In genomic region chr10:123264461-123265191, GRCm38 (mm10) we compare ENCODE assay signal across 8 mouse cellular contexts. TPM values are rescaled to one million over a fixed set of nuclear protein-coding genes. Genes with fewer than 3 reads are reported as not detected.
DNase-seq lines count a peak whose midpoint lies in the region; ATAC-seq lines count a peak whose summit lies in the region.

No protein-coding gene starts in this region.

- H3K4me2 ChIP-seq in heart, embryonic 13.5 days: peak overlapping the region; percentile 99
- H3K4me2 ChIP-seq in liver, embryonic 15.5 days: peak overlapping the region; percentile 63

- H3K27ac ChIP-seq in heart, embryonic 13.5 days (replicated peaks): no peak overlapping the region
- H3K27ac ChIP-seq in liver, embryonic 15.5 days (replicated peaks): no peak overlapping the region

- peak overlapping the region; percentile 72 for H3K9ac ChIP-seq in heart, embryonic 13.5 days
- no peak overlapping the region for H3K9ac ChIP-seq in liver, embryonic 15.5 days

- peaks cover 27% of the 10 kb centered on the region for H3K4me1 ChIP-seq in heart, embryonic 13.5 days
- H3K4me1 ChIP-seq in liver, embryonic 15.5 days (replicated peaks): 0 out of 2 replicates have a peak, but pooled peaks cover 5% of the 10 kb centered on the region

- WGBS in heart, embryonic 13.5 days: under 1% methylated on average over 84 of the region's 84 CpGs
- WGBS in liver, embryonic 15.5 days (ENCODE audit: insufficient replicate concordance): 2% methylated on average over 84 of the region's 84 CpGs

- peak; percentile 52 for DNase-seq in layer of hippocampus, adult 11-12 months (ENCODE audit: low spot score)
- DNase-seq in layer of hippocampus, adult 9-10 months (ENCODE audit: low spot score): no peak
- peak; percentile 25 to 36 for DNase-seq in cerebellum, postnatal 4 days (ENCODE audit: low spot score in 2 of 2)
- DNase-seq in kidney, postnatal 4 days: peak; percentile 60 to 66
- peak; percentile 75 for DNase-seq in retina, postnatal 1 day

- no peak; the same call in 1 of the 2 replicates for ATAC-seq in heart, embryonic 13.5 days (ENCODE audit: extremely low read depth, insufficient number of reproducible peaks, low FRiP score, low TSS enrichment)
- ATAC-seq in liver, embryonic 15.5 days (ENCODE audit: insufficient read depth): no peak
- no peak for ATAC-seq in monocyte, adult 5-6 weeks (replicated peaks; ENCODE audit: insufficient number of reproducible peaks, low FRiP score, low TSS enrichment, poor library complexity, severe bottlenecking)

- peak overlapping the region; percentile 64 for H3K4me3 ChIP-seq in heart, embryonic 13.5 days
- H3K4me3 ChIP-seq in liver, embryonic 15.5 days (replicated peaks): peak overlapping the region; percentile 38

- H3K27me3 ChIP-seq in heart, embryonic 13.5 days (replicated peaks): peaks cover 48% of the 10 kb centered on the region
- H3K27me3 ChIP-seq in liver, embryonic 15.5 days: peaks cover 64% of the 10 kb centered on the region

- no peaks in the 10 kb centered on the region for H3K9me3 ChIP-seq in heart, embryonic 13.5 days
- no peaks in the 10 kb centered on the region for H3K9me3 ChIP-seq in liver, embryonic 15.5 days (replicated peaks)

- no peaks in the 10 kb centered on the region for H3K36me3 ChIP-seq in heart, embryonic 13.5 days
- no peaks in the 10 kb centered on the region for H3K36me3 ChIP-seq in liver, embryonic 15.5 days (replicated peaks)

RNA-seq across cellular contexts. Expression of gene Fam19a2, which starts 0.8 kb away (rescaled TPM):
- 0.94 and 0.96 TPM in 2 replicates for polyA plus RNA-seq in heart, embryonic 13.5 days (2015; fragmentation: Nextera tagmentation; extraction: Ambion mirVana)
- 0.30 and 0.31 TPM in 2 replicates for polyA plus RNA-seq in liver, embryonic 15.5 days (2015; fragmentation: Nextera tagmentation; extraction: Ambion mirVana)
- not detected in 3 replicates for total RNA-seq in monocyte, adult 5-6 weeks (2017)
